Mouse (Mus musculus) E14TG2a.4 (cell line): ENCODE results near the gene Ccdc62.

Source experiments
- CTCF ChIP-seq: conservative IDR thresholded peaks from 2 replicates; pipeline ENCODE4 v1.5.1; 2014; ENCODE audit warnings: low read length
- NANOG ChIP-seq: IDR thresholded peaks from 2 replicates; pipeline ENCODE4 v1.6.1; 2014; ENCODE audit warnings: borderline replicate concordance, low read length, mixed read lengths
- POU5F1 ChIP-seq: IDR thresholded peaks from 2 replicates; pipeline ENCODE4 v1.6.1; 2014; ENCODE audit warnings: low read length, borderline replicate concordance

GRCm38 (mm10) chr5:123886365-123886764 is 44.1 kb upstream of the Ccdc62 start:
- no peak for TF ChIP-seq CTCF
- no peak for TF ChIP-seq NANOG
- no peak for TF ChIP-seq POU5F1
